Mouse (Mus musculus) hindbrain, embryonic 16.5 days (tissue): Measurements from ENCODE around the gene Setx. TPM values are rescaled to one million over a fixed set of nuclear protein-coding genes. Genes with fewer than 3 reads are reported as not detected.
A peak's percentile ranks its signal among the peaks of the same experiment; 100 is the strongest.
"Not testable (repeated sequence)": the region's sequence is repeated elsewhere in the genome, so short reads cannot be mapped to it uniquely, and the experiment has no call there.

Source experiments
- ATAC-seq: fragments of 200-750 bp; cut with Nextera tagmentation; 2 replicates; pipeline ENCODE4 v1.8.0; 2017; ENCODE audit warnings: moderate TSS enrichment, moderate library complexity
- H3K27ac ChIP-seq: fragments of 300-500 bp; sonication (generic); 2 replicates; pipeline ENCODE4 v1.5.1; 2014; ENCODE audit warnings: low read depth, mild to moderate bottlenecking, control low read depth, low read length, moderate library complexity
- H3K27me3 ChIP-seq: fragments of 300-500 bp; sonication (generic); replicated peaks from 2 replicates; pipeline ENCODE4 v1.6.1; 2014; ENCODE audit warnings: low read length; ENCODE audit not compliant: control insufficient read depth, insufficient read depth
- H3K36me3 ChIP-seq: fragments of 300-500 bp; sonication (generic); 2 replicates; pipeline ENCODE4 v1.6.1; 2014; ENCODE audit warnings: mild to moderate bottlenecking, low read length, moderate library complexity, mixed read lengths; ENCODE audit not compliant: control insufficient read depth, insufficient read depth
- H3K4me1 ChIP-seq: fragments of 300-500 bp; sonication (generic); 2 replicates; pipeline ENCODE4 v1.6.1; 2014; ENCODE audit warnings: low read depth, low read length; ENCODE audit not compliant: control insufficient read depth, insufficient read depth
- H3K4me2 ChIP-seq: fragments of 300-500 bp; sonication (generic); 2 replicates; pipeline ENCODE4 v1.6.1; 2014; ENCODE audit warnings: mild to moderate bottlenecking, low read length, control low read depth, moderate library complexity
- H3K4me3 ChIP-seq: fragments of 300-500 bp; sonication (generic); 2 replicates; pipeline ENCODE4 v1.5.1; 2014; ENCODE audit warnings: mild to moderate bottlenecking, low read length, control low read depth, moderate library complexity
- H3K9ac ChIP-seq: fragments of 300-500 bp; sonication (generic); 2 replicates; pipeline ENCODE4 v1.6.1; 2014; ENCODE audit warnings: low read depth, mild to moderate bottlenecking, control low read depth, low read length, moderate library complexity
- H3K9me3 ChIP-seq: fragments of 300-500 bp; sonication (generic); 2 replicates; pipeline ENCODE4 v1.6.1; 2014; ENCODE audit warnings: mild to moderate bottlenecking, low read length, moderate library complexity; ENCODE audit not compliant: control insufficient read depth
- WGBS: fragments of 180-500 bp; shearing (Covaris S2); extraction: QIAGEN DNeasy Blood & Tissue Kit; methylation state at CpG from one replicate; pipeline ENCODE4 v1.1.7; 2014; 5-methylcytosine and 5-hydroxymethylcytosine counted together
- polyA plus RNA-seq: library from polyadenylated mRNA; unstranded; fragments of >200 nt; fragmentation: Nextera tagmentation; extraction: Ambion mirVana; gene quantifications from 2 replicates; pipeline ENCODE4 v1.2.1, GENCODE M21; 2015

The Setx gene
- polyA plus RNA-seq = 9.3 and 10.2 TPM in 2 replicates

DNA sequence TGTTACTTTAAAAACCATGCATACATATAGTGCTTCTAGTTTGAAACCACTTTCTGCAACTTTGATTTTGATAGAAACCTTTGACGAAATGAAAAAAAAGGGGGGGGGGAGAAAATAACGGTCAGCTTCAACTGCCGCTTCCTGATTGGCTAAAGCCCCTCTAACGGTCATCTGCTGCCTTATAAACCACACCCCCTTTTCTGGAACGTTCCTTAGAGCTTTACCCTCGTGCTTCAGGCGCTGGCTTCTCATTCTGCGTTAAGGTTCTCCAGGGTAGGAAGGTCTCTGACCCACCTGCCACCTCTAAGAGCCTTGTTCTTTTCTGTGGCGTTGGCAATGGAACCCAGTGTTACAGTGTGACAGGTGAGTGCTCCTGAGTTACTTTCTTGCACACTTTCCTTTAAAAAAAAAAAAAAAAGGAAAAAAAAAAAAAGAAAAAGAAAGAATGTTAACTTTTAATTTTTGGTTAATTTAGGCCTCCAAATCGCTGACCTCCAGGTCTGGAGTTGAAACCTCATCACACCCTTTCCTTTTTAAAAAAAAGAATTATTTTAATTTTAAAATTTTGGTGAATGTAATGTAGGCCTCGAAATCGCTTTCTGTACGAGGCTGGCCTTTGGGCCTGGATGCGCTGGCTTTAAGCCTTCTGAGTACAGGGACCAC is at the start of gene Setx:
Setx (plus strand) TSS at position 275 of the 663 bp plus-strand sequence.
- Histone ChIP-seq H3K27ac (peak within 1 kb of the TSS; percentile 93), H3K4me2 (peak within 1 kb of the TSS; percentile 81), H3K4me3 (peak within 1 kb of the TSS; percentile 88), H3K36me3 (peaks cover 4% of the 10 kb centered on the region; the same call in 1 of the 2 replicates), H3K9me3 (no peaks in the 10 kb centered on the region), H3K4me1 (peaks cover 11% of the 10 kb centered on the region), H3K9ac (peak within 1 kb of the TSS; percentile 93), H3K27me3 (no peaks in the 10 kb centered on the region)
- 68% methylated on average over 14 of the region's 14 CpGs for WGBS
- no peak for ATAC-seq

DNA sequence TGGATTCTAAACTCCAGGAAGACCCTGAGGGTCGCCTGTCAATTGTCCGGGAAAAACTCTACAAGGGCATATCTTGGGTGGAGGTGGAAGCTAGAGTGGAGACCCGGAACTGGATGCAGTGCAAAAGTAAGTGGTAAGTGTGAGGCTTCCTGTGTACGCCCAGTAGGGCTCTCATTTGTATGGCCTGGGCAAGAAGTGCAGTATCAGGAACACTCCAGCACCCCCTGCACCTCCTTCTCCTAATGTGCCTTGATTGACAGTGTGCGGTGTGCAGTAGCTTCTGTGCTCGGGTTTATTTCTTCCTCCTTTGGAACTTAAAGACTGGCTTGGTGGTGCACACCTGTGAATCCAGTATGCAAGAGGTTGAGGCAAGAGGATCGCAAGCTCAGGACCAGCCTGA is 49.3 kb upstream of the Setx start:
- Histone ChIP-seq H3K4me2 (no peak overlapping the region), H3K27me3 (no peaks in the 10 kb centered on the region), H3K4me1 (no peaks in the 10 kb centered on the region), H3K9me3 (no peaks in the 10 kb centered on the region), H3K27ac (no peak overlapping the region), H3K36me3 (peaks cover 42% of the 10 kb centered on the region), H3K4me3 (no peak overlapping the region), H3K9ac (no peak overlapping the region)
- WGBS = 92% methylated on average over 7 of the region's 7 CpGs
- no peak for ATAC-seq

DNA sequence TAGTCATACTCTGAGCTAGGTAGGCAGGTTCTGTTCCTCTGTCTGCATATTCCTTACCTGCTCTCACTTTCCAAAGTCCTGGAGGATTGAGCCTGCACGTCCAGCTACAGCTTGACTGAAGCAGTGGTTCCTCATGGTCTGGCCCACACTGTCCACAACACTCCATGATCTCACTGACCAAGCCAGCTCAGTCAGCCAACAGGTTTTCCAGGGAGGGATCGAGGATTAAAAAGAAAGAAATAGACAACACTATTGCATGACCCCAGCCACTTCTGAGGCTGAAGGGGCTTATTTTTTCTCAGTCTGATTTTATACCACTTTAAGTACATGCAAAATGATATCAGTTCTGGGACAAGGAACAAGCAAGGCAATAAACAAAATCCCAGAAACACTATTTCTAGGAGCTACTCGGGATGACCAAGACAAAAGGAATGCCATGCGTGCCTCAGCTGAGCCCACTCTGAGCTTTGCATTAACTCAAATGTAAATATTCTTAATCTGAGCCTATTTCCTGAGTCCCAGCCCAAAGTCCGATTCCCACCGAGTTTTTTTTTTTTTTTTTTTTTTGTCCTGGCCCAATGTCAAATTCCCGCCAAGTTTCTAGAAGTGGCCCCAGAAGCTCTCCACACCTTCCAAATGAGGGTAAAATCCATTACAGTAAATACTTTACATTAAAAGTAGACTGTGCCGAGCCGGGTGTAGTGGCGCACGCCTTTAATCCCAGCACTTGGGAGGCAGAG is 48.5 kb upstream of the Setx start:
- Histone ChIP-seq H3K27me3 (no peaks in the 10 kb centered on the region), H3K4me2 (no peak overlapping the region), H3K9ac (no peak overlapping the region), H3K4me1 (no peaks in the 10 kb centered on the region), H3K4me3 (no peak overlapping the region), H3K27ac (no peak overlapping the region), H3K9me3 (no peaks in the 10 kb centered on the region), H3K36me3 (peaks cover 45% of the 10 kb centered on the region)
- ATAC-seq = no peak
- WGBS = 92% methylated on average over 11 of the region's 11 CpGs

DNA sequence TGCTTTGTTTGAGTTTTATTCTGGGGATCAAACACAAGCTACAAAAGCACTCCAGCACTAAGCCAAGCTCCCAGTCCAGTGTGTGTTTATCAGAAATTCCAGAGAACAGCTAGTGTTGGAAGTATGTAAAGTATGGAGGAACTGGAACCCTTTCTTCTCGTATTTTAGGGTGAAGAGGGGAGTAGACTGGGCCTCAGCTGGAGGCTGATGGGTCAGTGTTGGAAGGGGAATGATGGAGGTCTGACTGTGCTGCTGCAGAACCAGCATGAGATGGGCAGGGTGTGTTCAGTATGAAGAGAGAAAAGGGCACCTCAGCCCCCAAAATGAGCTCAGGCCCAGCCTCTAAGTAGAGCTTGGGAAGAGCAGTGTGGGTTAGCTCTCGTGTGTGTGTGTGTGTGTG is 47.8 kb upstream of the Setx start:
- H3K9ac ChIP-seq = no peak overlapping the region
- no peak overlapping the region for H3K4me3 ChIP-seq
- ATAC-seq = no peak
- H3K9me3 ChIP-seq = no peaks in the 10 kb centered on the region
- 82% methylated on average over 2 of the region's 2 CpGs for WGBS
- H3K36me3 ChIP-seq = peaks cover 42% of the 10 kb centered on the region
- no peaks in the 10 kb centered on the region for H3K27me3 ChIP-seq
- no peaks in the 10 kb centered on the region for H3K4me1 ChIP-seq
- H3K27ac ChIP-seq = no peak overlapping the region
- H3K4me2 ChIP-seq = no peak overlapping the region

DNA sequence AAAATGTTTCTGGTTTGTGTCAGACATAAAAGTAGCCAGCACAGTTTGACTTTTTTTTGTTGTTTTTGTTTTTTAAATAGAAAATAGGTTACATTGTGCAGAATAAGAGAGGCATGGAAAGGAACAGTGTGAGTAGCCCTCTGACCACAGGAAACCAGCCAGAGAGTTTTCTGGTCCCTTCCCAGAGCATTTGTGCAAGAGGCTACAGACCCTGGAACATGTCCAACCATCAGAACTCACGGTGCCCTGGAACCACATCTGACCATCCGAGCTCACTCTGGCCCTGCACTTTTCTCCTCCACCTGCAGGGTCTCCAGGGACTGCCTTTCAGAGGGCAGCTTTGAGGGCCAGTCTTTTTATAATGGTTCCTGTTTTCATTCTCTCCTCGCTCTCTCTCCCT is 42.0 kb upstream of the Setx start:
- Histone ChIP-seq H3K36me3 (peaks cover 41% of the 10 kb centered on the region), H3K4me3 (no peak overlapping the region), H3K9ac (no peak overlapping the region), H3K27me3 (no peaks in the 10 kb centered on the region), H3K4me2 (no peak overlapping the region), H3K4me1 (no peaks in the 10 kb centered on the region), H3K9me3 (no peaks in the 10 kb centered on the region), H3K27ac (no peak overlapping the region)
- no peak for ATAC-seq
- WGBS = 73% methylated on average over 3 of the region's 3 CpGs

DNA sequence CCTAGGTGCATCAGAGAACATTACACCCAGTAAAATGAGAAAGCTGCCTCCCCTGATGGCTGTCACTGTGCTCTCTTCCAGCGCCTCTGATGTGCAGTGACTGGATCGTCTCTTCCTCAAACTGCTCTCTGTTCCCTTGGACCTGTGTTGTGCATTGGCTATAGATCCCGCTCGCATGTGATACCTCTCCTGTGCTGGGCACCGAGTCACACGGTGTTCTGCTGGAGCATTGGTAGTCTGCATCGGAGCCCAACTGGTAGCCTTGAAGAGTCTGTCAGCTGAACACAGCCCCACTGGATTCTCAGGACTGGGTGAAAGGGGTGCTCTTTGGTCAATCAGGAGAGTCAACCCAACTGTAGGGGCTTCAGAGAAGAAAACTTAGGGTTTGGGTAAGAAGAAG is 38.0 kb upstream of the Setx start:
- peaks cover 24% of the 10 kb centered on the region for H3K36me3 ChIP-seq
- no peak overlapping the region for H3K27ac ChIP-seq
- no peak overlapping the region for H3K4me3 ChIP-seq
- 96% methylated on average over 7 of the region's 7 CpGs for WGBS
- no peak overlapping the region for H3K4me2 ChIP-seq
- H3K4me1 ChIP-seq = no peaks in the 10 kb centered on the region
- ATAC-seq = no peak
- no peaks in the 10 kb centered on the region for H3K9me3 ChIP-seq
- no peaks in the 10 kb centered on the region for H3K27me3 ChIP-seq
- H3K9ac ChIP-seq = no peak overlapping the region

DNA sequence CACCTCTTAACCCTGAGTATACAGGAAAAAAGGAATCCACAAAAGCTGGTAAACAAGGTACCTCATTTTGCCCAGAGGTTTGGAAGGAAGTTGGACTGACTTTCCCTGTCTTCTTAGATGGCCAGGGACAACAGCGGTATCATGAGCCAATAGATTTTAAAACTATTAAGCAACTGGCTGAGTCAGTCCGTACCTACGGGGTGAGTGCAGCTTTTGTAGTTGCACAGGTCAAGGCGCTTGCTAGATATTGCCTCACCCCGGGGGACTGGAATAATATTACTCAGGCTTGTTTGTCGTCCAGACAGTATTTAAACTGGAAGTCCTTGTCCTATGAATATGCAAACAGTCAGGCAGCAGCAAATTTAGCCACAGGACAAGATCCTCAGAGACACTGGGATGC is 34.7 kb upstream of the Setx start:
- not testable (repeated sequence) for H3K4me3 ChIP-seq, H3K4me2 ChIP-seq, H3K27ac ChIP-seq, H3K9ac ChIP-seq, H3K27me3 ChIP-seq, H3K9me3 ChIP-seq, H3K4me1 ChIP-seq, ATAC-seq
- WGBS = 77% methylated on average over 6 of the region's 6 CpGs
- peaks cover 11% of the 10 kb centered on the region; the same call in 1 of the 2 replicates for H3K36me3 ChIP-seq

DNA sequence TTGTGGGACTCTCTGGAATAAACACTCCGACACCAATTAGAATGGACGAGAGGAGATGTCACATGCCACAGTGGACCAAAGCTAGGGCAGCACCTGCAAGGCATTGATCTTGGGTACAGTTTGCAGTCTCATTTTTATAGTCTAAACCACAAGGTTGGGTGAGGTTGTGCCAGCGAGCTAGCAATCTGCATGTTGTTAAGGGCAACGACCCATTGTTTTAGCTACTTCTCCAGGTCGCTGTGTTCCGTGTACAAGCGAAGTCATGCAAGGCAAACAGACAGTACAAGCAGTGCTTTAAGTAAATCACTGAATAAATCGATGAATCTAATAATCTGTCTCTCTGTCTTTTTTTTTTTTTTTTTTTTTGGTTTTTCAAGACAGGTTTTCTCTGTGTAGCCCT is 28.3 kb upstream of the Setx start:
- no peak overlapping the region for H3K27ac ChIP-seq
- H3K36me3 ChIP-seq = no peaks in the 10 kb centered on the region
- H3K4me3 ChIP-seq = no peak overlapping the region
- 91% methylated on average over 8 of the region's 8 CpGs for WGBS
- ATAC-seq = no peak
- H3K4me1 ChIP-seq = no peaks in the 10 kb centered on the region
- H3K27me3 ChIP-seq = no peaks in the 10 kb centered on the region
- H3K9me3 ChIP-seq = no peaks in the 10 kb centered on the region
- no peak overlapping the region for H3K4me2 ChIP-seq
- H3K9ac ChIP-seq = no peak overlapping the region

DNA sequence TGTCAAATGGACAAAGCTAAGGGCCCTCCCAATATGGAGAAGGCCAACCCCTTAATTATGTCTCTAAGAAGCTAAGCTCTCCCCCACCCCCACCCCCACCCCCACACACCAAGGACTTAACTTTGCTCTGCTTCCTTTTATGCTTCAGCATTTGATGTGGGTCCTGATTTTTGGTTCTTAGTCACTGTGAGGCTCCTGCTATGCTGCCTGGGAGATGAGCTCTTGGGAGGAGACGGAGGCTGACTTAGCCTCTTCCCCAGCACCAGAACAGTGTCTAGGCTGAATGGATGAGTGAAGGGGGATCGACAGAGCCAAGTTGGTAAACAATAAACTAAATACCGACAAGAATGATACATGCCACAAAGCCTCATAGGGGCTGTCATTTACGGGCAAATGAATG is 27.2 kb upstream of the Setx start:
- no peak overlapping the region for H3K4me3 ChIP-seq
- no peaks in the 10 kb centered on the region for H3K9me3 ChIP-seq
- no peak overlapping the region for H3K9ac ChIP-seq
- no peaks in the 10 kb centered on the region for H3K36me3 ChIP-seq
- H3K4me1 ChIP-seq = no peaks in the 10 kb centered on the region
- 51% methylated on average over 4 of the region's 4 CpGs for WGBS
- ATAC-seq = no peak
- no peak overlapping the region for H3K27ac ChIP-seq
- no peak overlapping the region for H3K4me2 ChIP-seq
- no peaks in the 10 kb centered on the region for H3K27me3 ChIP-seq
